ENCODE assay signal across 8 mouse cellular contexts in the genomic region with DNA sequence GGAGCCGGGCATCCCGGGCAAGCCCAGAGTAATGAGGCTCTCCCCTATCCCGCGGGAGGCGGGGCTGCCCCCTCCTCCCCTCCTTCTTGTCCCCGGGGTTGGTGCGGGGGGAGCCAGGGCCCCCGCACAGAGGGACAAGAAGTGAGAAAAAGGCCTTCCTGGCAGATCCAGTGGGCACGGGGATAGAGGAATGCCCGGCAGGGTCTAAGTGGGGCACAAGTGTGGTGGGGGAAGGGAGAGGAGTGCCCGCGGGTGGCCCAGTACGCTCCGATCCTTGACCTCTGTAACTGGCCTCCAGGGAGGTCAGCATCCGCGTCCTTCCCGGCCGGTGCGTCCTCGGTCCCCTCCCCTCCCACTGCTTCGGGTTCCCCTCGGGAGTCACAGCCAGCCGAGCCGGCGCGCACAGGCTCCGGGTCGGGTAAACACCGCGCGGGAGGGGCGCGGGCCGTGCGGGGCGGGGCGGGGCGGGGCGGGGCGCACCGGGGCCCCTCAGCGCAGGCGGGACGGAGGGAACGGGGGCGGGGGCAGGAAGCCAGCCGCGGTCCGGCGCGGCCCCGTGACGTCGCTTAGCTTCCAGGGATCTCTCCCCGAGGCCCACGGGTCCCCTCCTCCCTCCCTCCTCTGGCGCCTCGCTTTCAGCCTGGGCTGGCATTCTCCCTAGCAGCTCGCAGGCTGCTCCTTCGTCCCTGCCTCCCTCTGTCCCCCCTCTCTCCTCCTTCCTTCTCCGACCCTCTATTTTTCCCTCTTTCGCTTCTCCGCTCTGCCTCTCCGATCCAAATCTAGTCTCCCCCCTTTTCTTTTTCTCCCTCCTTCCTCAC. TPM values are rescaled to one million over a fixed set of nuclear protein-coding genes. Genes with fewer than 3 reads are reported as not detected.
A peak's percentile ranks its signal among the peaks of the same experiment; 100 is the strongest.
DNase-seq lines count a peak whose midpoint lies in the region; ATAC-seq and TF ChIP-seq lines count a peak whose summit lies in the region.

A gene (plus strand): TSS at position 562 of the 818 bp plus-strand sequence.

- H3K27me3 ChIP-seq in G1E (ENCODE audit: insufficient read depth, low read length), result peaks cover 42% of the 10 kb centered on the region
- peaks cover 86% of the 10 kb centered on the region for H3K27me3 ChIP-seq in hindbrain, embryonic 10.5 days (ENCODE audit: insufficient read depth, poor library complexity, severe bottlenecking)
- peaks cover 3% of the 10 kb centered on the region; the same call in 1 of the 2 replicates for H3K27me3 ChIP-seq in neural tube, embryonic 14.5 days (ENCODE audit: control insufficient read depth, insufficient read depth, low read length)

- no peak for TF ChIP-seq CTCF in G1E (IDR thresholded peaks at IDR 0.05; ENCODE audit: low read depth, low read length)

- peak; percentile 75 for ATAC-seq in G1E (ENCODE audit: extremely low read depth, insufficient number of reproducible peaks, low FRiP score, poor library complexity, severe bottlenecking)
- peak; percentile 73 for ATAC-seq in neural tube, embryonic 14.5 days (ENCODE audit: low read depth)

- H3K9ac ChIP-seq in neural tube, embryonic 14.5 days (replicated peaks; ENCODE audit: low read depth, low read length), result peak within 1 kb of the TSS; percentile 99

- peaks cover 10% of the 10 kb centered on the region for H3K9me3 ChIP-seq in G1E (replicated peaks)
- no peaks in the 10 kb centered on the region for H3K9me3 ChIP-seq in hindbrain, embryonic 10.5 days
- H3K9me3 ChIP-seq in neural tube, embryonic 14.5 days (ENCODE audit: control insufficient read depth, low read length), result no peaks in the 10 kb centered on the region

- H3K4me2 ChIP-seq in neural tube, embryonic 14.5 days (ENCODE audit: low read depth, low read length), result peak within 1 kb of the TSS; percentile 84

- peak; percentile 93 for DNase-seq in G1E (ENCODE audit: low spot score)
- peak; percentile 82 for DNase-seq in cerebellum, adult 8-10 months
- peak; percentile 75 to 88 for DNase-seq in frontal cortex, adult 2 months (ENCODE audit: extremely low spot score in 1 of 2, low spot score in 1 of 2)
- peak; percentile 79 for DNase-seq in hindbrain, embryonic 10.5 days (ENCODE audit: low spot score)
- peak; percentile 83 to 87 for DNase-seq in layer of hippocampus, adult 8-10 months (ENCODE audit: low spot score in 2 of 2)
- peak; percentile 91 to 93 for DNase-seq in lung, adult 18-20 months
- peak; percentile 63 for DNase-seq in thymus, postnatal 14 days

- peak within 1 kb of the TSS; percentile 97 for H3K27ac ChIP-seq in hindbrain, embryonic 10.5 days
- H3K27ac ChIP-seq in neural tube, embryonic 14.5 days (ENCODE audit: low read depth, low read length), result peak within 1 kb of the TSS; percentile 97

- H3K4me3 ChIP-seq in G1E (ENCODE audit: low read depth, low read length), result peak within 1 kb of the TSS; percentile 75
- peak within 1 kb of the TSS; percentile 79 for H3K4me3 ChIP-seq in hindbrain, embryonic 10.5 days
- peak within 1 kb of the TSS; percentile 97 for H3K4me3 ChIP-seq in neural tube, embryonic 14.5 days (ENCODE audit: low read depth, low read length)

- under 1% methylated on average over 63 of the region's 64 CpGs for WGBS in hindbrain, embryonic 10.5 days
- 2% methylated on average over 32 of the region's 64 CpGs for WGBS in neural tube, embryonic 14.5 days

- H3K36me3 ChIP-seq in G1E (replicated peaks), result no peaks in the 10 kb centered on the region
- no peaks in the 10 kb centered on the region for H3K36me3 ChIP-seq in hindbrain, embryonic 10.5 days
- no peaks in the 10 kb centered on the region for H3K36me3 ChIP-seq in neural tube, embryonic 14.5 days (ENCODE audit: control insufficient read depth, insufficient read depth, low read length)

- H3K4me1 ChIP-seq in G1E (ENCODE audit: insufficient read depth, low read depth, low read length), result peaks cover 36% of the 10 kb centered on the region
- H3K4me1 ChIP-seq in hindbrain, embryonic 10.5 days (replicated peaks), result peaks cover 74% of the 10 kb centered on the region
- peaks cover 23% of the 10 kb centered on the region for H3K4me1 ChIP-seq in neural tube, embryonic 14.5 days (ENCODE audit: control insufficient read depth, insufficient read depth, low read length)

RNA-seq across cellular contexts. Expression of the gene that starts here (rescaled TPM):
- total RNA-seq in G1E (2014; fragmentation: Nextera tagmentation) (3.0 TPM in 2 replicates), G1E (2017) (1.5 and 1.6 TPM in 2 replicates)
- polyA plus RNA-seq in G1E (2012), result 3.7 and 4.9 TPM in 2 replicates
- 644 and 776 TPM in 2 replicates for polyA plus RNA-seq in frontal cortex, adult 2 months (2012; rRNA removed)
- 2.9 and 5.1 TPM in 2 replicates for polyA plus RNA-seq in hindbrain, embryonic 10.5 days (2016; fragmentation: Nextera tagmentation; extraction: Ambion mirVana)
- total RNA-seq in layer of hippocampus, adult 8-10 months (2022), result 100 to 1,000 TPM; 317 to 356 (median 337) TPM
- 19.6 and 25.8 TPM in 2 replicates for polyA plus RNA-seq in neural tube, embryonic 14.5 days (2014; fragmentation: Nextera tagmentation; extraction: Ambion mirVana)

Comparison
In these comparisons a context has a peak if more than half of its experiments do, and no peak if none do; other contexts are left out.
1. Peak in every context shown above with its lines: DNase-seq, ATAC-seq, H3K4me3 ChIP-seq and H3K27ac ChIP-seq.
2. RNA of the gene that starts here (total RNA-seq): 317 to 356 TPM in layer of hippocampus, adult 8-10 months; 1.5 to 3.0 TPM in G1E; every median in the first group is over 10 times any median in the second.
3. RNA of the gene that starts here (polyA plus RNA-seq): 644 to 776 TPM in frontal cortex, adult 2 months; 19.6 to 25.8 TPM in neural tube, embryonic 14.5 days, 2.9 to 5.1 TPM in hindbrain, embryonic 10.5 days and 3.7 to 4.9 TPM in G1E; every median in the first group is over 10 times any median in the second.